Mouse (Mus musculus) MN1 (cell line): Measurements from ENCODE around the gene Six5.
"Not testable (repeated sequence)": the region's sequence is repeated elsewhere in the genome, so short reads cannot be mapped to it uniquely, and the experiment has no call there.

Experiments used
- DNase-seq: peaks from one replicate; pipeline ENCODE4 v3.0.0-alpha.2; 2016; ENCODE audit warnings: low spot score

Six5 gene

DNA sequence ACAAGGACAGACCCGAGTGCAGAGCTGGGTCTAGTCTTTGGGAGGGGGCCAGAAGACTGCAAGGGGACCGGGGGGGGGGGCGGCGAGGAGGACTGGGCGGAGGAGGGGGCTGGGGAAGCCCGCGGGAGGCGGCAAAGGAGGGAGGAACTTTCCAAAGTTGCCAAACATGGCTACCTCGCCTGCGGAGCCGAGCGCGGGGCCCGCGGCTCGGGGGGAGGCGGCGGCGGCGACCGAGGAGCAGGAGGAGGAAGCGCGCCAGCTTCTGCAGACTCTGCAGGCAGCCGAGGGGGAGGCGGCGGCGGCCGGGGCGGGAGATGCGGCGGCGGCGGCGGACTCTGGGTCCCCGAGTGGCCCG, at the start of gene Six5:
TSS of gene Six5 (plus strand) at position 124 of the 355 bp plus-strand sequence.
- DNase-seq = peak; percentile 36

DNA sequence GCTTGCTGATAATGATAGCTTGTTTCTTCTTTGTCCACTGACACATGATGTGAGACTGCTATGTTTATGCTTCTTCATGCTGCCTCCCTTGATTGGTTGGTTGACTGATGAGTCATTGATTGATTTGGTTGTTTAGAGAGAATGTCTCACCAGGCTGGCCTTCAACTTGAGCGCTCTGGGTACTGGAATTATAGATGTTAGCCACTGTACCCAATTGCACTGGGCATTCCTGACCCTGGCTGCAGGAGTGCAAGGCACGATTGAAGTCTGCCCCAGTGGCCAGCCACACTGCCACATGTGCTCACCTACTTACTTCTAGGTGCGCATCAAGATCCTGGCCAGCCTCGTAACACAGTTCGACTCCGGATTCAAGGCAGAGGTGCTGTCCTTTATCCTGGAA, 49.8 kb upstream of the Six5 start:
- no peak for DNase-seq

DNA sequence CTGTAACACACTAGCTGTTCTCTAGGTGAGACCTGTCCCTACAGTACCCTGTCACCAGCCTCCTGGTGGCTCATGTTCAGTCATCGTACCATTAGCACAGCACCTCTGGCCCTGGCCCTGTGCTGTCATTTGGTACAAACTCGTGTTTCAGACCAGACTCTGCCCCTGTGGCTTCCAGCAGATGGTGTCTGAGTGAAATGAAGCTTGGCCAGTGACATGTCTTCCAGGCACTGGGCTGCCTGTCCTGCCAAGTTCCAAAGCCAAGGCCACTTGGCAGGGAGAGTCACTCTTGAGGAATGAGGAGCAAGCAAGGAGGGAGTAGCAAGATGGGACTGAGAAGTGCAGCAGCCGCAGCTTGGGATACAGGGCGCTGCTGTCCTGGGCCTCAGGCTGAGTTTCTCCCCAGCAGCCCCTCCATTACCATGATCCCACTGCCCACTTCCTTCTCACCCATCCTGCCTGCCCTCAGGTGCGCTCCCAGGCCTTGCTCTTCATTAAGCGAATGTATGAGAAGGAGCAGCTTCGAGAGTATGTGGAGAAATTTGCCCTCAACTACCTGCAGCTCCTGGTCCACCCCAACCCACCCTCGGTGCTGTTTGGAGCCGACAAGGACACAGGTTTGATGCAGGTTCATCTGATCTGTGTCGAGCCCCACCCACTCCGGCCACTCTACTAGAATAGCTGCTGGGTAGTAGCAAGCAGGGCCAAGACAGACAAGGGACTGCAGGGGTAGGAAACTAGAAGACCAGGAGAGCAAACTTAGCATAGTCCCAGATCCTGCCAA, 47.9 kb upstream of the Six5 start:
- no peak for DNase-seq

DNA sequence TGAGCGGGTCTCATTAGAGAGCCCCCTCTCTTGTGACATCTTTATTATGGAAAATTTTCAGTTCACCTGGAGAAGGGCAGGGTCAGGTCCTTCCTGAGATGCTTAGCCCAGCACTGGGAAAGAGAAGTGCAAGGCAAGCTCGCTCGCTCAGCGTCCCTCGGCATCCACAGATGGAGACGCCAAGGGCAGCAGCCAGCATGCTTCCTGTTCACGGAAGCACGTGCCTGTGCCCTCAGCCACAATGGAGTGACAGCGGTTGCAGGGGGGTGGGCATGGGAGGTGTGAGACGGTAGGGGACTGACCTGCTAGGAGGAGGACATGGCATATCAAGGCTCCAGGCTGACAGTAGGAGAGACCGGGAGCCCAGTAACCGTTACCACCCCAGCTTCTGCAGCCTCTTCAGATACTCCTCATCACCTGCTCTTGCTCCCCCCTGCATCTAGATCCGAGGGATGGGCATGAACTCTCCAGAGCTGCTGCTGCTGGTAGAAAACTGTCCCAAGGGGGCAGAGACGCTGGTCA, 46.3 kb upstream of the Six5 start:
- DNase-seq = no peak

DNA sequence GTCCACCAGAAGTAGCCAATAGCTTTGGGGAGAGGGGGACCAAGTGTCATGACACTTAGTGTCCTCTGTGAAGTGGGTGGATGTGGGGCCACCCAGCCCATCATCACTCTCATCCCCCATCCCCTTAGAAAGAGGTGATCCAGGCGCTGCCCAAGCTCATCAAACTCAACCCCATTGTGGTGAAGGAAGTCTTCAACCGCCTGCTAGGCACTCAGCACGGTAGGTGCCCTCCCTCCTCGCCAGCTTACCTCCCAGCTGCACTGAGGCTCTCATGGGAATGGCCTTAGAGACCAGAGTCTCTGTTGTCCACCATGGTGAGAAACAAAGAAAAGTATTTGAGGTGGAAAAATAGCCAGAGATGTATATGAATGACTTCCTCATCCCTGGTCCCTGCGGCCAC, 45.1 kb upstream of the Six5 start:
- DNase-seq = no peak

DNA sequence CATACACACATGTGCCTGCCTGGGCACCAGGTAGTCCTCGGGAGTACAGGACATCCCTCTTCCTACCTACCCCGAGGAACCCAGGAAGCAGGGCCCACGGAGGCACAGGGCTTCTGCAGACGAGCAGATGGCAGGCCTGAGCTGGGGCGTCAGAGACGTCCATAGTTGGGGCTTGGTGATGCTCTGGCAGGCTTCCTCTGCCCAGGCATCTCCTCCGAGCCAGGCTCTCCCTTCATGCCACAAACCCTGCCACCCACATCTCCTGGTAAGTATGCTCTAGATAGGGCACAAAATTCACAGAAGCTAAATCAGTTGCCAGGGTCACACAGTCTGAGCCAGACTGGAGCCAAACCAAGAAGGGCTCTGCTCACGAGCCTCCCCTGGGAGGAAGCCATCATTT, 44.2 kb upstream of the Six5 start:
- no peak for DNase-seq

DNA sequence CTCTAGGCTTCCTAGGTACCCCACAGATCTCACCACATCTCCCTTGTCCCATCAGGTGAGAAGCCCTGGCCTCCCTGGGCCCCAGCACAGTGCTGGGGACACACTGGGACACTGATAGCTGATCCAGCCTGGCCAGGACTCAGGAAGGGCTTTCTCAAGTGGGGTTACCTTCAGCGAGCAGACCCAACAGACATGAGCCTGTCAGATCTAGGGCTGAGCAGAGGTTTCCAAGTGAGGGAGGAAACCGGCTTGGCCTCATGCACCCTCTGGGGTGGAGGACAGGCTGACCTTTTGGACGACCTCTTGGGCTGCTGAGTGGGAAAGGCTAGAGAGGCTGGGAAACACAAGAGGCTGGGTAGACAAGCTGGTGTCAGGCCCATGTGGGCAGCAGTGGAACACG, 43.2 kb upstream of the Six5 start:
- no peak for DNase-seq

DNA sequence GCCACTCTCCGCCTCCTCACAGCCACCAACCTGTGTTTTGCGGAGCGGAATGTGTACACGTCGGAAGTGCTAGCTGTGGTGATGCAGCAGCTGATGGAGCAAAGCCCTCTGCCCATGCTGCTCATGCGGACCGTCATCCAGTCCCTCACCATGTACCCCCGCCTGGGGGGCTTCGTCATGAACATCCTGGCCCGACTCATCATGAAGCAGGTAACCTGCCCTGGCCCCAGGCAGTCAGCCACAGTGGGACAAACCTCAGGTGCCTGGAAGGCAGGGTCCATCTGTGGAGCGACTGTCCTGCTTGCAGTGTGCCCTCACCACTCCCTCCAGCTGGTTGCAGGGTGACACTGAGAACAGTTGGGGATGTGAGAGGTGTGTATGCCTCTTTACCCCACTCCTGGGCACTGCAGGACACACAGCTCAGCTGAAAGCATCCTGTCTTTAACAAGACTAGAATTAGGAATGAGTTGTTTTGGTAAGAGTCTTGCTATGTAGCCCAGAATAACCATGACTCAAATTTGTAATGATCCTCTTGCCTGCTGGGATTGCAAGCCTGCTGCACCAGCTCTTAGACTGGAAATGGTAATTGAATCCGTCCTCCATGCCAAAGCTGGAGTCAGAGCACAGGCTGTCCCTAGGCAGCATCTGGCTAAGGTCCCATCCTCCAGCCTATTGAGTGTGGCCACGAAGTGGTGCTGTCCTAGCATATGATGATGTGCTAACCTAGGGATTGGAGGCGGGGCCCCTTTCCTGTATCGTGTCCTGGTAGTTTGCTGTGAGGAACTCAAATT, 41.9 kb upstream of the Six5 start:
- peak; percentile 36 for DNase-seq

DNA sequence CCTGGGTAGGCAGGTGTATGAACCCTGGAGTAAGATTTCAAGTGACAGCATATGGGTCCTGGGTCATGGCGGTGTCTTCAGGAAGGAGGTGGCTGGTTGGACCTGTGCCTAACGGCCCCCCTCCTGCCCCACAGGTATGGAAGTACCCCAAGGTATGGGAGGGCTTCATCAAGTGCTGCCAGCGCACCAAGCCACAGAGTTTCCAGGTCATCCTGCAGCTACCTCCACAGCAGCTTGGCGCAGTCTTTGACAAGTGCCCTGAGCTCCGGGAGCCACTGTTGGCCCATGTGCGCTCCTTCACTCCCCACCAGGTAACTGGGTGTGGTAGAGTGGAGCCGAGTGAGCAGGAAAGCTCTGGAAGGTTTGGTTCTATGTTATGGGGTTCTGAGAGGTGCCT, 41.3 kb upstream of the Six5 start:
- DNase-seq = no peak

DNA sequence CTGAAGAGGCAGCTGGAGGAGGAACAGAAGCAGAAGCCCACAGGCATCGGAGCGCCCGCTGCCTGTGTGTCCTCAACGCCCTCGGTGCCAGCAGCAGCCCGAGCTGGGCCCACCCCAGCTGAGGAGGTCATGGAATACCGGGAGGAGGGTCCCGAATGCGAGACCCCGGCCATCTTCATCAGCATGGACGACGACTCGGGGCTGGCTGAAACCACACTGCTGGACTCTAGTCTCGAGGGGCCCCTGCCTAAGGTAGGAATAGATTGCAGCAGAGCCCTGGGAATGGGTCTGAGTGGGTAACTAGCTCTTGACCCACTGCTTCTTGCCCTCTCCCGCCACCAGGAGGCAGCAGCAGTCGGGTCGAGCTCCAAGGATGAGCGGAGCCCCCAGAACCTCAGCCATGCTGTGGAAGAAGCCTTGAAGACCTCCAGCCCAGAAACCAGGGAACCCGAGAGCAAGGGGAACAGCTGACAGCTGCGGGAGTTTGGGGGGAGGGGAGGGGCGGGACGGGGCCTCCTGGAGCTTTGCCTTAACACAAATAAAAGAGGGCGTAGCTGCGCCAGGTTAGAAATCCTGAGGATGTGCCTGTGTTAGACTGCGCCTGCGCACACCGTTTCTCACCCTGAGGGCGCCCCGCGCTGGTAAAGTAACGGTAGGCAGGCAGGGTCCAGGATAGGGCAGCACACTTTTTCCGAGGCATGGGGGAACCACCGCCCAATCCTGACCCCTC, 40.2 kb upstream of the Six5 start, which contains the start of gene Rsph6a:
TSS of gene Rsph6a (plus strand) at position 644 of the 730 bp plus-strand sequence.
- DNase-seq = peak; percentile 16

DNA sequence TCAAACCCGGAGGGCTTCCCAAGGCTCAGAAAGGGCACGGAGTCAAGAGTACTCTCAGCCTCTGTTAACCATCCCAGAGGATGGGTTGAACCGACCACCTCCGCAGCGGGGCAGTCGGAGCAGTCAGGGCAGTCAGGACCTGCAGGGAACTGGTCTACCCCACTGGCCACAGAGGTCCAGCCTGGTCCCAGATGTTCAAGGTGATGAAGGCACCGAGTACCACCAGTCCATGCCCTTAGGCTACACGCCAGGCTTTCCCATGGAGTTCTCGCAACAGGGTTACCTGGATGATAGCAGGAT, 39.7 kb upstream of the Six5 start:
- DNase-seq = no peak

DNA sequence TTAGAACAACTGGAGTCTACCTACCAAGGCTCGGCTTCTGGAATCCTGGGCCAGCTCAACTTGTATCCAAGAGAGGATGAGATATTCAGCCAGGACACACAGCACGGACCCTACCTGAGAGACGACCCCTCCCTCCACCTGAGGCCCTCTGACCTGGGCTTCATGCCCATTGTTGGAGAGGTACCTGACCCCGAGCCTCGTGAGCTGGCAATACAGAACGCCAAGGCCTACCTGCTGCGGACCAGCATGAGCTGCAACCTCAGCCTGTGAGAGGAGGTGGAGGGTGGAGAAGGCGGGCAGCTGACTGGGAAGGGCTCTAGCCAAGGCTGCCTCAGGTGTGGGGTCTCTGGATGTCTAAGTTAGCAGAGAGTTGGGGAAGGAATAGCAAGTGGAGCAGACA, 39.3 kb upstream of the Six5 start:
- DNase-seq = no peak

DNA sequence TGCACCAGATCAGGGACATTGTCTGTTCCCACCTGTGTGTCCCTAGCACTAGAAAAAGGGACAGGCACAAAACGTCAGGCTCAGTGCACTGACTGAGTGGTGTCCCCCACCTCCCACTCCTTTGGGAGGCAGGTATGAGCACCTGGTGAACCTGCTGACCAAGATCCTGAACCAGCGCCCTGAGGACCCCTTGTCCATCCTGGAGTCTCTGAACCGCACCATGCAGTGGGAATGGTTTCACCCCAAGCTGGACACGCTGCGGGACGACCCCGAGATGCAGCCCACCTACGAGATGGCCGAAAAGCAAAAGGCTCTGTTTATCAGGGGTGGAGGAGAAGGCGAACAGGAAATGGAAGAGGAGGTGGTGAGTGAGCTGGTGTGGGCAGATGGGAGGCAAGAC, 37.0 kb upstream of the Six5 start:
- no peak for DNase-seq

DNA sequence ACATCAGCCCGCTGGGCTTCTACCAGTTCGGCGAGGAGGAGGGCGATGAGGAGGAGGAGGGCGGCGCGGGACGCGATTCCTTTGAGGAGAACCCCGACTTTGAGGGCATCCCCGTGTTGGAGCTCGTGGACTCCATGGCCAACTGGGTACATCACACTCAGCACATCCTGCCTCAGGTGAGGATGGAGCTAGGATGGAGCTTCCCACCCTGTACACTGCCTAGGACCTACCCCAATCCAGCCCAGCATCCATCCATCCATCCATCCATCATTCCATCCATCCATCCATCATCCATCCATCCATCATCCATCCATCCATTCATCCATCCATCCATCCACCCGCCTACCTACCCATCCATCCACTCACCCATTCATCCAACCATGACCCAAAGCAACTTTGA, 28.5 kb upstream of the Six5 start:
- no peak for DNase-seq

DNA sequence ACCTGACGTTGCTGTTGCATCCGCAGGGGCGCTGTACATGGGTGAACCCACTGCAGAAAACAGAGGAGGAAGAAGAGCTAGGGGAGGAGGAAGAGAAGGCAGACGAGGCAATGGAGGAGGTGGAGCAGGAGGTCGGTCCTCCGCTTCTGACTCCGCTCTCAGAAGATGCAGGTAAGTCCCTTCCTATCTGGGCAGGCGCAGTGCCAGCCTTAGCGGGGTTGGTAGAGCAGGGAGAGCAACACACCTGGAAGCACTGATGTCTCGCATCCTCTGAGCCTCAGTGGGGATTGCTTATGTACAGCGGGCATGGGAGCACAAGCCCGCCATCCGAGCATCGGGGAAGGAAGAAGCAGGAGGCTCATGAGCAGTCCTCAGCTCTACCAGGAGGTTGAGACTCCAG, 27.3 kb upstream of the Six5 start:
- DNase-seq = no peak

DNA sequence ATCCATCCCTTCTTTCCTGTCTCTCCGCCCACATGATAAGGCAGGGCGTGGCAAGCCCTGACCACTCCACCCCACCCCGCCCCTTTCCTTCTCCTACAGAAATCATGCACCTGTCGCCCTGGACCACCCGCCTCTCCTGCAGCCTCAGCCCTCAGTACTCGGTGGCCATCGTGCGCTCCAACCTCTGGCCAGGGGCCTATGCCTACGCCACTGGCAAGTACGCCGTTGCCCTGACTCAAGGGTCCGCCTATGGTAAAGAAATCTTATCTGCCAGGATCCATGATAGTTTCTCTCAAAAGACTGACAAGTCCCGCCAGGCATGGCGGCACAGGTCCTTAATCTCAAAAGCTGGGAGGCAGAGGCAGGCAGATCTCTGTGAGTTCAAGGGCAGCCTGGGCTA, 26.5 kb upstream of the Six5 start:
- no peak for DNase-seq

DNA sequence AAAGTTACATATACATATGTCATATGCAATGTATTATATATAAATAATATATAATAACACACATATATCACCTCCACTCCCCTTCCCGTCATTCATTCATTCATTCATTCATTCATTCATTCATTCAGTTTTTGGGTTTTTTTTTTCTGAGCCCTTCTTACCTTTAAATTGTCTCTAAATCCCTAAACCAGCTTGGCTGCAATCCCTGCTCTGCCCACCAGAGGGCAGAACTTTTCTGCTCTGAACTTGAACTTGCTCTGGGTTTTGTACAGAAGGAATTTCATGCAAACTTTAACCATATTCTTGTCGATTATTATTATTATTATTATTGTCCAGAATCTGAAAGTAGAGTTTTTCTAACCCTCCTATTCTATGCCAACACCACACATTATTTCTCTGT, 25.7 kb upstream of the Six5 start:
- DNase-seq = peak; percentile 80

DNA sequence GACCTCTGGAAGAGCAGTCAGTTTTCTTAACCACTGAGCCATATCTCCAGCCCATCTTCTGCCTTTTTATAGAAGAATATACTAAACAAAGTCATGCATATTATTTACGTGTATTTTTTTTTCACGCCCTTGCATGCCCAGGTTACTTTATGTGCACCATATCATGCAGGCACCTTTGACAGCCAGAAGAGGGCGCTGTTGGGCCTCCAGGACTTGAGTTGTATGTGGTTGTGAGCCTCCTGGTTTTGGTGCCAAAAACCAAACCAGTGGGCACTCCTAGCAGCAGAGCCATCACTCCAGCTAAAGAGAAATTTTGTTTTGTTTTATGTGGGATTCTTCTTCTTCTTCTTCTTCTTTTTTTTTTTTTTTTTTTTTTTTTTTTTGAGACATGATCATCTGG, 24.9 kb upstream of the Six5 start:
- no peak for DNase-seq

DNA sequence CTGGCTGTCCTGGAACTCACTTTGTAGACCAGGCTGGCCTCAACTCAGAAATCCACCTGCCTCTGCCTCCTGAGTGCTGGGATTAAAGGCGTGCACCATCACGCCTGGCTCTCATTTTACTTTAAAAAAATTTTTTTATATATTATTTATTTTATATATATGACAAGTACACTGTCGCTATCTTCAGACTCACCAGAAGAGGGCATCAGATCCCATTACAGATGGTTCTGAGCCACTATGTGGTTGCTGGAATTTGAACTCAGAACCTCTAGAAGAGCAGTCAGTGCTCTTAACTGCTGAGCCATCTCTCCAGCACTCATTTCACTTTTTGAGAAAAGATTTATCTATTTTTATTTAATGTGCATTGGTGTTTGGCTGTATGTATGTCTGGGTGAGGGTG, 23.4 kb upstream of the Six5 start:
- DNase-seq = not testable (repeated sequence)

DNA sequence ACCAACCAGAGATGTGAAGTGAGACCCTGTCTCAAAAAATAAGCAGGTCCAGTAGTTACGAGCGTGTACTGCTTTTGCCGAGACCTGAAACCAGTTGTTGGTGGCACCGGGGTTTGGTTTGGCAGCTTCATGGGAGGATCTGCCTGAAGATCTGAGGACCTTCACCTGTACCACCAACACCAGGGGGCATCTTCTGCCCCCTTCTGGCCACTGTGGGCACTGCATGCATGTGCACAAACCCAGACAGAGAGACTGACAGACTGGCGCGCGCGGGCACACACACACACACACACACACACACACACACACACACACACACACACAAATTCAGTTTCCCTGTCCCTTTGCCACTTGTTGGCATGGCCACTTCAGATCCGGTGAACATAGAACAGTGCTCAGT, 20.9 kb upstream of the Six5 start:
- DNase-seq = no peak

DNA sequence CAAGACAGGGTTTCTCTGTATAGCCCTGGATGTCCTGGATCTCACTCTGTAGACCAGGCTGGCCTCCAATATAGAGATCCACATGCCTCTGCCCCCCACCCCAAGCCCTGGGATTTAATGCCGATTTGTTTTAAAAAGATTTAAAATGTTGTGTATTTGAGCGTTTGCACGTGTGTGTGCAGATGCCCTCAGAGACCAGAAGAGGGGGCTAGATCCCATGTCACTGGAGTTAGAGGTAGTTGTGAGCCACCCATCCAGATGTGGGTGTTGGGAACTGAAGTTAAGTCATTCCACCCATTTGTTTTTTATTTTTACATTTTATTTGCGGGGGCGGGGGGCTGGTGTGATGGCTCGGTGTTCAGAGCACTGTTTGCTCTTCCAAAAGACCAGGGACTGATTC, 19.9 kb upstream of the Six5 start:
- no peak for DNase-seq

DNA sequence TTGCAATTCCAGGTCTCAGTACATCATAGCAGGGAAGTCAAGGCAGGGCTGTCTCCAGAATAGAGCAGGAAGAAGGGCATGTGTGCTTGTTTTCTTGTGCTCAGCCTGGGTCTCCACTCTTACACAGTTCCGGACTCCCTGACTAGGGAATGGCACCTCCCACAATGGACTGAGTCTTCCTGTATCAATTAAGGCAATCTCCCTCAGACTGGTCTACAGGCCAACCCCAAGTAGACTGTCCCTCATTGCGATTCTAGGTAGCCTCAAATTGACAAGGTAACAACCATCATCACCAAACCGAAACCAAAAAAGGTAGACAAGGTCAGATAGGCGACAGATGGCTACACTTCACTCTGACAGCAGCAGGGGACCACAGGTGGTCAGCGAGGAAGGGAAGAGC, 19.2 kb upstream of the Six5 start:
- DNase-seq = no peak
